Mouse (Mus musculus): ENCODE measurements at regions not wholly inside any gene's neighbourhood (a gene's known extent, or its start where the extent isn't known, plus 50 kb on each side); places are given as distances from the start of the nearest gene placed in this dataset.

GRCm38 (mm10) chr5:119359709-119360108 is 310.8 kb upstream of the Tbx3 start:
- H3K4me1 ChIP-seq (ENCODE audit: control insufficient read depth, insufficient read depth, low read length), result no peaks in the 10 kb centered on the region
- ATAC-seq (ENCODE audit: low FRiP score, low read depth) (no peak), DNase-seq (ENCODE audit: low spot score) (no peak)
- H3K27me3 ChIP-seq (ENCODE audit: control insufficient read depth, insufficient read depth, low read length), result peaks cover 21% of the 10 kb centered on the region; the same call in 1 of the 2 replicates
- no peak overlapping the region for H3K27ac ChIP-seq (replicated peaks; ENCODE audit: low read depth, low read length)
- no peak overlapping the region for H3K9ac ChIP-seq (ENCODE audit: low read depth, low read length, severe bottlenecking)
- no peak overlapping the region for H3K4me3 ChIP-seq (replicated peaks; ENCODE audit: low read length)
- no peaks in the 10 kb centered on the region for H3K9me3 ChIP-seq (ENCODE audit: control insufficient read depth, low read length)
- H3K4me2 ChIP-seq (replicated peaks; ENCODE audit: low read depth, low read length, severe bottlenecking), result no peak overlapping the region
- TF ChIP-seq POLR2A (IDR thresholded peaks at IDR 0.05; ENCODE audit: borderline replicate concordance, extremely low read depth, insufficient read depth, insufficient read length), result no peak
- H3K36me3 ChIP-seq (ENCODE audit: control insufficient read depth, insufficient read depth, low read length), result no peaks in the 10 kb centered on the region
- WGBS, result 54% methylated on average over 5 of the region's 5 CpGs

GRCm38 (mm10) chr5:119360351-119360750 is 310.1 kb upstream of the Tbx3 start:
- Histone ChIP-seq H3K9ac (ENCODE audit: low read depth, low read length, severe bottlenecking) (no peak overlapping the region), H3K27me3 (ENCODE audit: control insufficient read depth, insufficient read depth, low read length) (peaks cover 21% of the 10 kb centered on the region; the same call in 1 of the 2 replicates), H3K9me3 (ENCODE audit: control insufficient read depth, low read length) (no peaks in the 10 kb centered on the region), H3K4me2 (replicated peaks; ENCODE audit: low read depth, low read length, severe bottlenecking) (no peak overlapping the region), H3K27ac (replicated peaks; ENCODE audit: low read depth, low read length) (no peak overlapping the region), H3K4me1 (ENCODE audit: control insufficient read depth, insufficient read depth, low read length) (no peaks in the 10 kb centered on the region), H3K4me3 (replicated peaks; ENCODE audit: low read length) (no peak overlapping the region), H3K36me3 (ENCODE audit: control insufficient read depth, insufficient read depth, low read length) (no peaks in the 10 kb centered on the region)
- ATAC-seq (ENCODE audit: low FRiP score, low read depth) (no peak), DNase-seq (ENCODE audit: low spot score) (no peak)
- 89% methylated on average over 1 of the region's 2 CpGs for WGBS
- no peak for TF ChIP-seq POLR2A (IDR thresholded peaks at IDR 0.05; ENCODE audit: borderline replicate concordance, extremely low read depth, insufficient read depth, insufficient read length)

GRCm38 (mm10) chr5:119361406-119362044 is 308.9 kb upstream of the Tbx3 start:
- WGBS, result 67% methylated on average over 6 of the region's 6 CpGs
- H3K4me3 ChIP-seq (replicated peaks; ENCODE audit: low read length), result no peak overlapping the region
- TF ChIP-seq POLR2A (IDR thresholded peaks at IDR 0.05; ENCODE audit: borderline replicate concordance, extremely low read depth, insufficient read depth, insufficient read length), result no peak
- ATAC-seq (ENCODE audit: low FRiP score, low read depth), result no peak
- no peak overlapping the region for H3K27ac ChIP-seq (replicated peaks; ENCODE audit: low read depth, low read length)
- no peaks in the 10 kb centered on the region for H3K36me3 ChIP-seq (ENCODE audit: control insufficient read depth, insufficient read depth, low read length)
- no peak overlapping the region for H3K4me2 ChIP-seq (replicated peaks; ENCODE audit: low read depth, low read length, severe bottlenecking)
- H3K9ac ChIP-seq (ENCODE audit: low read depth, low read length, severe bottlenecking), result no peak overlapping the region
- no peaks in the 10 kb centered on the region for H3K9me3 ChIP-seq (ENCODE audit: control insufficient read depth, low read length)
- peaks cover 16% of the 10 kb centered on the region; the same call in 1 of the 2 replicates for H3K27me3 ChIP-seq (ENCODE audit: control insufficient read depth, insufficient read depth, low read length)
- DNase-seq (ENCODE audit: low spot score), result peak; percentile 20
- no peaks in the 10 kb centered on the region for H3K4me1 ChIP-seq (ENCODE audit: control insufficient read depth, insufficient read depth, low read length)

GRCm38 (mm10) chr5:119362452-119362851 is 308.0 kb upstream of the Tbx3 start:
- Histone ChIP-seq H3K9ac (ENCODE audit: low read depth, low read length, severe bottlenecking) (no peak overlapping the region), H3K27me3 (ENCODE audit: control insufficient read depth, insufficient read depth, low read length) (peaks cover 10% of the 10 kb centered on the region; the same call in 1 of the 2 replicates), H3K4me1 (ENCODE audit: control insufficient read depth, insufficient read depth, low read length) (no peaks in the 10 kb centered on the region), H3K36me3 (ENCODE audit: control insufficient read depth, insufficient read depth, low read length) (no peaks in the 10 kb centered on the region), H3K27ac (replicated peaks; ENCODE audit: low read depth, low read length) (no peak overlapping the region), H3K9me3 (ENCODE audit: control insufficient read depth, low read length) (no peaks in the 10 kb centered on the region), H3K4me2 (replicated peaks; ENCODE audit: low read depth, low read length, severe bottlenecking) (no peak overlapping the region), H3K4me3 (replicated peaks; ENCODE audit: low read length) (no peak overlapping the region)
- WGBS, result 72% methylated on average over 12 of the region's 12 CpGs
- ATAC-seq (ENCODE audit: low FRiP score, low read depth) (no peak), DNase-seq (ENCODE audit: low spot score) (no peak)
- TF ChIP-seq POLR2A (IDR thresholded peaks at IDR 0.05; ENCODE audit: borderline replicate concordance, extremely low read depth, insufficient read depth, insufficient read length), result no peak

GRCm38 (mm10) chr5:119364250-119364649 is 306.2 kb upstream of the Tbx3 start:
- TF ChIP-seq POLR2A (IDR thresholded peaks at IDR 0.05; ENCODE audit: borderline replicate concordance, extremely low read depth, insufficient read depth, insufficient read length), result no peak
- peak; percentile 68 for DNase-seq (ENCODE audit: low spot score)
- H3K9me3 ChIP-seq (ENCODE audit: control insufficient read depth, low read length), result no peaks in the 10 kb centered on the region
- no peak overlapping the region for H3K27ac ChIP-seq (replicated peaks; ENCODE audit: low read depth, low read length)
- peaks cover 10% of the 10 kb centered on the region; the same call in 1 of the 2 replicates for H3K27me3 ChIP-seq (ENCODE audit: control insufficient read depth, insufficient read depth, low read length)
- H3K4me2 ChIP-seq (replicated peaks; ENCODE audit: low read depth, low read length, severe bottlenecking), result no peak overlapping the region
- no peak for ATAC-seq (ENCODE audit: low FRiP score, low read depth)
- H3K9ac ChIP-seq (ENCODE audit: low read depth, low read length, severe bottlenecking), result no peak overlapping the region
- 49% methylated on average over 4 of the region's 4 CpGs for WGBS
- H3K36me3 ChIP-seq (ENCODE audit: control insufficient read depth, insufficient read depth, low read length), result no peaks in the 10 kb centered on the region
- H3K4me3 ChIP-seq (replicated peaks; ENCODE audit: low read length), result no peak overlapping the region
- no peaks in the 10 kb centered on the region for H3K4me1 ChIP-seq (ENCODE audit: control insufficient read depth, insufficient read depth, low read length)

All from limb, embryonic 14.5 days (tissue).